Mouse (Mus musculus): ENCODE data around the gene Cckar.
A peak's percentile ranks its signal among the peaks of the same experiment; 100 is the strongest.

Cckar gene

DNA sequence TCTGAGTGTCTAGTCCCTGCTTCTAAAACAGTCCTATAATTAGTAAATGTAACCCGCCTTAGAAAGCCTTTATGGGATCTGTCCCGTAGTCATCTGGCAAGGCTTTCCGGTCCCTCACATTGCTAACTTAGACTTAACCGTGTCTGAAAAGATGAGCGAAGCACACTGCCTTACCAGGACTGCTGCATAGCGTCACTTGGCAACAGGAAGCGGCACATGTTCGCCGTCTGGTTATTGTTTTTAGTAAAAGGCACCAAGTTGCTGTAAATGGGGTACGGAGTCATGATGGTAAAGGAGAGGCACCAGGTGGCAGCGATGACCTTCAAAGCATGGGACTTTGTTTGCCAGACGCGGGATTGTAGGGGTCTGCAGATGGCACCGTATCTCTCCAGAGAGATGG is 4.8 kb downstream of the Cckar start:
- TF ChIP-seq CTCF (conservative IDR thresholded peaks at IDR 0.05; ENCODE audit: low read length) (no peak), POU5F1 (IDR thresholded peaks at IDR 0.05; ENCODE audit: borderline replicate concordance, low read length) (no peak), NANOG (IDR thresholded peaks at IDR 0.05; ENCODE audit: borderline replicate concordance, low read length) (no peak)
- Histone ChIP-seq H3K9me3 (ENCODE audit: low read length) (peaks cover 9% of the 10 kb centered on the region; the same call in 1 of the 2 replicates), H3K36me3 (ENCODE audit: insufficient read depth, low read length) (no peaks in the 10 kb centered on the region), H3K4me3 (replicated peaks; ENCODE audit: low read length) (no peak overlapping the region), H3K4me1 (replicated peaks; ENCODE audit: low read depth, low read length) (peaks cover 11% of the 10 kb centered on the region), H3K27me3 (ENCODE audit: insufficient read depth, low read length) (peaks cover 25% of the 10 kb centered on the region)

DNA sequence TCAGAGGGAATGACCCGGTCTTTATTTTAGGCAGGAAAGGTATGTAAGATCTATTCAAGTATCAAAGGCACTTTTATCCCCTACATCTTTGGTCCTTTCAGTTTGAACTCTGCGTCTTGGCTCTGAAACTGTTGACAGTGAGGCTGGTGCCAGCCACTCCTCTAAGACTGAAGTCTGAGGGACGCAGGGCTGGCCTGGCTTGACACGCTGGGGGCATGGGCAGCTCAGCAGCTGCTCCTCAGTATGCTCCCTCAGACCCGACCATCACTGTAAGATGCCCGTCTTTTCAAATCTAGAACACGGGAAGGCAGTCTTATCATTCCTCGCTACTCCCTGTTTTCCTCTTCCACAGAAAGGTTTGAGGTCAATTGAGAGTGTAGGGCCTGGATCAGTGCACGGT is 9.7 kb downstream of the Cckar start:
- peaks cover 5% of the 10 kb centered on the region; the same call in 1 of the 2 replicates for H3K4me1 ChIP-seq (replicated peaks; ENCODE audit: low read depth, low read length)
- H3K27me3 ChIP-seq (ENCODE audit: insufficient read depth, low read length), result peaks cover 25% of the 10 kb centered on the region

GRCm38 (mm10) chr5:53696701-53697100 is 10.8 kb downstream of the Cckar start:
- peaks cover 15% of the 10 kb centered on the region; the same call in 1 of the 2 replicates for H3K9me3 ChIP-seq (ENCODE audit: low read length)
- no peaks in the 10 kb centered on the region for H3K36me3 ChIP-seq (ENCODE audit: insufficient read depth, low read length)
- TF ChIP-seq CTCF (conservative IDR thresholded peaks at IDR 0.05; ENCODE audit: low read length) (no peak), POU5F1 (IDR thresholded peaks at IDR 0.05; ENCODE audit: borderline replicate concordance, low read length) (no peak)
- peaks cover 28% of the 10 kb centered on the region for H3K27me3 ChIP-seq (ENCODE audit: insufficient read depth, low read length)
- peaks cover 5% of the 10 kb centered on the region; the same call in 1 of the 2 replicates for H3K4me1 ChIP-seq (replicated peaks; ENCODE audit: low read depth, low read length)
- no peak overlapping the region for H3K4me3 ChIP-seq (replicated peaks; ENCODE audit: low read length)

More for the DNA sequence above, 9.7 kb downstream of the Cckar start:
- H3K4me3 ChIP-seq (replicated peaks; ENCODE audit: low read length), result no peak overlapping the region
- no peaks in the 10 kb centered on the region for H3K36me3 ChIP-seq (ENCODE audit: insufficient read depth, low read length)
- TF ChIP-seq CTCF (conservative IDR thresholded peaks at IDR 0.05; ENCODE audit: low read length), result no peak
- no peak for TF ChIP-seq NANOG (IDR thresholded peaks at IDR 0.05; ENCODE audit: borderline replicate concordance, low read length)
- no peak for TF ChIP-seq POU5F1 (IDR thresholded peaks at IDR 0.05; ENCODE audit: borderline replicate concordance, low read length)
- peaks cover 9% of the 10 kb centered on the region; the same call in 1 of the 2 replicates for H3K9me3 ChIP-seq (ENCODE audit: low read length)

DNA sequence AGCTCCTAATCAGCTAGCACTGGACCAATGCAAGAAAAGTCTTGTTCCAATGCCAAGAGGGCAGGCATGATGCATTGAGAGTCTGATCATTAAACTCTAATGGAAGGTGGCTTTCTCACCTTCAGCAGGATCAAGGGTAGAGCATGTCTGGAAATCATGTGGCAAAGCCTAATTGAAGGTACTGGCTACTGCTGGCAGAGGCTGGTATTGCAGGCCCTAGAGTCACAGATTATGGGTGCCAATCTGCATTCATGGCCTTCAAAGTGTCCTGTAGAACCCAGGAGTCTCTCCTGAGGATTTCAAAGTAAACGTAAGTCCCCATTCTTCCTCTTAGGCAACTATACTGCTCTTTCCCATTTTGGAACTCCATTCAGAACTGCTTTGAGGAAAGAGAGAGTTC is 14.8 kb downstream of the Cckar start:
- no peak overlapping the region for H3K4me3 ChIP-seq (replicated peaks; ENCODE audit: low read length)
- TF ChIP-seq CTCF (conservative IDR thresholded peaks at IDR 0.05; ENCODE audit: low read length) (peak; percentile 56), NANOG (IDR thresholded peaks at IDR 0.05; ENCODE audit: borderline replicate concordance, low read length) (no peak), POU5F1 (IDR thresholded peaks at IDR 0.05; ENCODE audit: borderline replicate concordance, low read length) (no peak)
- H3K4me1 ChIP-seq (replicated peaks; ENCODE audit: low read depth, low read length), result no peaks in the 10 kb centered on the region
- peaks cover 11% of the 10 kb centered on the region for H3K9me3 ChIP-seq (ENCODE audit: low read length)
- peaks cover 14% of the 10 kb centered on the region; the same call in 1 of the 2 replicates for H3K27me3 ChIP-seq (ENCODE audit: insufficient read depth, low read length)
- H3K36me3 ChIP-seq (ENCODE audit: insufficient read depth, low read length), result no peaks in the 10 kb centered on the region

DNA sequence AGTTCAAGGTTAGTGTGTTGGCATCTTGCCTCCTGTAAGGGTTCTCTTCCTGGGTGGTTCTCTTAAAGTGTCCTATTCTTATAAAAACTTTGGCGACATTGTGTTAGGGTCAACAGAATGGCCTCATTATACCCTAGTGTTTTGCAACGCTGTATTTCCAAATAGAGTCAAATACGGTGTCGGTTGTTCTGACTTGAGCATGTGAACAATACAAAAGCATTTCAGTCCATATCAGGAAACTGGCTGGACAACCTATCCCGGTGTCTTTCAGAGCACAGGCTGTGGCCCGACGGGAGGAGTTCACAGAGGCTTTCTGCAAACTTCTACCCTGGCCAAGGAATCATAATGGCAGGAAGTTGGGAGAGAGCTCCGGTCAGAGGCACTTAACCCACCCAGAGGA is 15.4 kb downstream of the Cckar start:
- H3K4me1 ChIP-seq (replicated peaks; ENCODE audit: low read depth, low read length), result no peaks in the 10 kb centered on the region
- TF ChIP-seq NANOG (IDR thresholded peaks at IDR 0.05; ENCODE audit: borderline replicate concordance, low read length) (no peak), POU5F1 (IDR thresholded peaks at IDR 0.05; ENCODE audit: borderline replicate concordance, low read length) (no peak), CTCF (conservative IDR thresholded peaks at IDR 0.05; ENCODE audit: low read length) (no peak)
- H3K36me3 ChIP-seq (ENCODE audit: insufficient read depth, low read length), result no peaks in the 10 kb centered on the region

DNA sequence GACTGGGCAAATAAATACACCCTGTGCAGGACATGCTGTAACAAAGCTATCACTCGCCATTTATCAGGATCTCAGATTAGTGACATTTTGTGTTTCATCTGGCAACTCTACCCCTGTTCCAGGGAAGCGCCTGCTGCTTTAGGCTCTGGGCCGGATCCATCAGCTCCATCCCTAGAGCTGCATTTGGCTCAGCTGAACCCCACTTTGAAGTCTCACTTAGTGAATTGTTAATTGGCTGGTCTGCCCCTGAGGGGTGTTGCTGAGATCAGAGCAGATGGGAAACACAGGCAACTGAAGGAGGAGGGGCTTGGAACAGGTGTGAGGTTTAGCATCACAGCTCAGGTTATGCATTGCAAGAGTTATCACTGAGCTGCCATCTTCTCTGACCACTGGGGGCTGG is 15.9 kb downstream of the Cckar start:
- Histone ChIP-seq H3K36me3 (ENCODE audit: insufficient read depth, low read length) (no peaks in the 10 kb centered on the region), H3K4me3 (replicated peaks; ENCODE audit: low read length) (no peak overlapping the region), H3K27me3 (ENCODE audit: insufficient read depth, low read length) (peaks cover 14% of the 10 kb centered on the region; the same call in 1 of the 2 replicates), H3K9me3 (ENCODE audit: low read length) (peaks cover 11% of the 10 kb centered on the region), H3K4me1 (replicated peaks; ENCODE audit: low read depth, low read length) (no peaks in the 10 kb centered on the region)
- TF ChIP-seq NANOG (IDR thresholded peaks at IDR 0.05; ENCODE audit: borderline replicate concordance, low read length), result no peak
- no peak for TF ChIP-seq CTCF (conservative IDR thresholded peaks at IDR 0.05; ENCODE audit: low read length)
- no peak for TF ChIP-seq POU5F1 (IDR thresholded peaks at IDR 0.05; ENCODE audit: borderline replicate concordance, low read length)

More for the DNA sequence above, 15.4 kb downstream of the Cckar start:
- Histone ChIP-seq H3K9me3 (ENCODE audit: low read length) (peaks cover 11% of the 10 kb centered on the region), H3K4me3 (replicated peaks; ENCODE audit: low read length) (no peak overlapping the region), H3K27me3 (ENCODE audit: insufficient read depth, low read length) (peaks cover 14% of the 10 kb centered on the region; the same call in 1 of the 2 replicates)

DNA sequence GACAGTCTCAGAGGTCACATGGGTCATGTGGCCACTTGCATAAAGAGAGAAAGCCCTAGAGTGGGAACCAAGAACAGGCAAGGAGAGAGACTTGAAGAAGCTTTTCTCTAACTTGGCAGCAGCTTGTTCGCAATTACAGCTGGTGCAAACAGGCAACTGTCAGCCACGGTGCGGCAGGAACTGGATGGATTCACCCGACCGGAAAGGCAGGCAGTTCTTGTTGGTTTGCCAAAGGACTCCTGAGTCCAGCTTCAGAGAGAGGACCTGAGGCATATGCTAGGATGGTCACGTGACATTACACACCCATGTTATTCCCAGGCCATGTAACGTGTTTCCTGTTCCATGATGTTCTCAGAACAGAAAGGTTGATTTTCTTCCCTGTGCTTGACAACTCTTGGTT is 19.2 kb downstream of the Cckar start:
- H3K4me1 ChIP-seq (replicated peaks; ENCODE audit: low read depth, low read length), result no peaks in the 10 kb centered on the region
- peaks cover 9% of the 10 kb centered on the region; the same call in 1 of the 2 replicates for H3K27me3 ChIP-seq (ENCODE audit: insufficient read depth, low read length)
- no peak for TF ChIP-seq POU5F1 (IDR thresholded peaks at IDR 0.05; ENCODE audit: borderline replicate concordance, low read length)
- TF ChIP-seq CTCF (conservative IDR thresholded peaks at IDR 0.05; ENCODE audit: low read length), result no peak
- TF ChIP-seq NANOG (IDR thresholded peaks at IDR 0.05; ENCODE audit: borderline replicate concordance, low read length), result no peak
- H3K4me3 ChIP-seq (replicated peaks; ENCODE audit: low read length), result no peak overlapping the region
- H3K36me3 ChIP-seq (ENCODE audit: insufficient read depth, low read length), result no peaks in the 10 kb centered on the region
- peaks cover 28% of the 10 kb centered on the region for H3K9me3 ChIP-seq (ENCODE audit: low read length)

DNA sequence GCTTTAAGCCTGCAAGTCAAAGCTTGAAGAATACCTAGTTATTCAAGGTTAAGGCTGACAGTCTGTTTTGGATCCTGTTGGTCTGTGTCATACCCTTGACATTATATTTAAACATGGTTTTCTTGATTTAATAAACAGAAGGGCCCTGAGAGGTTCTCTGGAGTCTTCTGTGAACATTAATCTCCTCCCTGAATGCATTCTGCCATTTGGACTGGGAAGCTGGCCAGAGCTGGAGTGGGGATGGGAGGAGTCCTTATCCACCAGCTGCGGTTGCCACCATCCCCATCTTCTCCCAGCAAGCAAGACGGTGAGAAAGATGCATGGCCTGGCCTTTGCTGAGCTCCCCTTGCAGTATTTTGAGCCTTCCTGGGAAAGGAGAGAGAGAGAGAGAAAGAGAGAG is 21.1 kb downstream of the Cckar start:
- H3K27me3 ChIP-seq (ENCODE audit: insufficient read depth, low read length), result 0 out of 2 replicates have a peak, but pooled peaks cover 4% of the 10 kb centered on the region
- H3K4me1 ChIP-seq (replicated peaks; ENCODE audit: low read depth, low read length), result no peaks in the 10 kb centered on the region
- peaks cover 22% of the 10 kb centered on the region for H3K9me3 ChIP-seq (ENCODE audit: low read length)
- no peak overlapping the region for H3K4me3 ChIP-seq (replicated peaks; ENCODE audit: low read length)
- TF ChIP-seq CTCF (conservative IDR thresholded peaks at IDR 0.05; ENCODE audit: low read length) (no peak), NANOG (IDR thresholded peaks at IDR 0.05; ENCODE audit: borderline replicate concordance, low read length) (no peak), POU5F1 (IDR thresholded peaks at IDR 0.05; ENCODE audit: borderline replicate concordance, low read length) (no peak)
- no peaks in the 10 kb centered on the region for H3K36me3 ChIP-seq (ENCODE audit: insufficient read depth, low read length)

DNA sequence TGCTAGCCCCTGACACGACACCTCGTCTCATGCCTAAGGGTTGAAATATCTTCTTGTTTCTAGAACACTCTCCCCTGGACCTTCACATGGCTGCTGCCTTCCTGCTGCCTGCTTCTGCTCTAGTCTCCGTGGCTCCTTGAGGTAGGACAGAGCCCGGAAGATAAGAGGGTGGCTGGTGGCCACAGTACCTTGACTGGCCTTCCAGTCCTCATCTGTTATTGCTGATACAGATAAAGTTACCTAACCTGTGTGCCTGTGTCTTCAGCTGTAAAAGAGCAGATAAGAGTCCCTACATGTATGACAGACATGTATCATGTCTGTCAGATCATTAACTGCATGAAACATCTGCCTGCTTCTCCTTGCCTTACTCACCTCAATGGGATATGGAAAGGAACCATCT is 21.9 kb downstream of the Cckar start:
- no peaks in the 10 kb centered on the region for H3K4me1 ChIP-seq (replicated peaks; ENCODE audit: low read depth, low read length)
- H3K4me3 ChIP-seq (replicated peaks; ENCODE audit: low read length), result no peak overlapping the region
- no peaks in the 10 kb centered on the region for H3K36me3 ChIP-seq (ENCODE audit: insufficient read depth, low read length)
- H3K27me3 ChIP-seq (ENCODE audit: insufficient read depth, low read length), result 0 out of 2 replicates have a peak, but pooled peaks cover 4% of the 10 kb centered on the region
- TF ChIP-seq NANOG (IDR thresholded peaks at IDR 0.05; ENCODE audit: borderline replicate concordance, low read length), result no peak
- no peak for TF ChIP-seq CTCF (conservative IDR thresholded peaks at IDR 0.05; ENCODE audit: low read length)
- TF ChIP-seq POU5F1 (IDR thresholded peaks at IDR 0.05; ENCODE audit: borderline replicate concordance, low read length), result no peak
- H3K9me3 ChIP-seq (ENCODE audit: low read length), result peaks cover 22% of the 10 kb centered on the region

All from E14TG2a.4 (cell line).